Mouse (Mus musculus): ENCODE results near the gene Capn15. TPM values are rescaled to one million over a fixed set of nuclear protein-coding genes. Genes with fewer than 3 reads are reported as not detected.

The Capn15 gene
- polyA plus RNA-seq, 1 experiment from 2014 or later = 34.3 TPM

DNA sequence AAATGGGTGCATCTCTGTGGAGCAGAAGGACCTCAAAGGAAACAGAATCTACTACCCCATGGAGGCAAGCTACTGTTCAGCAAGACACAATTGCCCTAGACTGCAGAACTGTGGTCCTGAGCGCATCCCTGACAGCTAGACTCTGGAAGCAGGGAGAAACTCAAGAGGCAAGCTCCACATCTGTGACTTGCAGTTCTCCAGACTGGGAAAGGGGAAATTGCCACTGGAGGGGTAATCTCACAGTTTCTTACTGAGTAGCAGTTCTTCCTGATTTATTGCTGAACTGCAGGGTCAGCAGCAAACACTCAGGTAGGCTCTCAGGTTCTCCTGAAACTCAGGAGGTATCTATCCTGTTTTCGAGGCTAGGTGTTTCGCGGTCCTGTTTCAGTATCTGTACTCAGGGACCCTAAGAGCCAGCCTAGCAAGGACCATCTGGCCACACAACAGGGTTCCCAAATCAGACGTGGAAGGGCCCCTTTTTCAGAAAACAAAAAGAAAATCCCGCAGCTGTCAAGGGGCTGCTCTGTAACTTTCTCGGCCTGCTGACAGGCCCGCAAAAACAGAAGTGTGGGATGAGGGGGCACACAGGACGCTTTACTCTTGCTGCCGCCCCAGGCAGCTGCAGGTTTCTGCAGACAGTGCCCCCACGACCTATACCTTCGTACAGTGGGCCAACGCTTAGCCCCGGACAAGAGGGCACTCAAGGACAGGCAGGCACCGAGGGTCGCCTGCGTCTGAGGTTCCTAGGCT, 865 bp downstream of the Capn15 start:
- 14% methylated on average over 17 of the region's 17 CpGs for WGBS
- peak overlapping the region; percentile 92 for H3K4me3 ChIP-seq
- DNase-seq (ENCODE audit: low spot score) = no peak
- H3K4me1 ChIP-seq = peaks cover 48% of the 10 kb centered on the region
- no peaks in the 10 kb centered on the region for H3K27me3 ChIP-seq (replicated peaks; ENCODE audit: low read depth, poor library complexity, severe bottlenecking)
- H3K27ac ChIP-seq (replicated peaks) = peak overlapping the region; percentile 90
- peaks cover 34% of the 10 kb centered on the region for H3K36me3 ChIP-seq (replicated peaks)
- no peaks in the 10 kb centered on the region for H3K9me3 ChIP-seq

GRCm38 (mm10) chr17:25984066-25984465, 1.5 kb downstream of the Capn15 start:
- 91% methylated on average over 1 of the region's 1 CpGs for WGBS
- H3K27ac ChIP-seq (replicated peaks) = no peak overlapping the region

DNA sequence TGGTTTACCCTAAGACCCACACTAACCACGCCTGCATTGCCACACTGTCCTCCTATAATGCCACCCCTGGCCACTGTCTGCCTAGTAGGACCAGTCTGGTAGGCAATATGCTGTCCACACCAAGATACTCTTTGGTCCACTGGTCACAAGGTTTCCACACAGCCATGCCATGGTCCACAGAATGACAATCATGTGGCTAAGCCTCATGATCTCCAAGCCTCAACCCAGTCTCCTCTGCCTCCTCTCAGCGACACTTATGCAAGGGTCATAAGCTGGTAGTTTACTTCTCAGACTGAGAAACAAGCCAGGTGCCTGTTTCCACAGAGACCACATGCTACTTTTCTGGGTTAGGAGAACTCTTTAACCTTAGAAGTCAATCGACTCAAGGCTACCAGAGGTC, 2.7 kb downstream of the Capn15 start:
- H3K27ac ChIP-seq (replicated peaks) = no peak overlapping the region
- no peak for DNase-seq (ENCODE audit: low spot score)
- peaks cover 35% of the 10 kb centered on the region for H3K36me3 ChIP-seq (replicated peaks)
- H3K4me1 ChIP-seq = peaks cover 49% of the 10 kb centered on the region
- H3K9me3 ChIP-seq = no peaks in the 10 kb centered on the region
- WGBS = 91% methylated on average over 3 of the region's 3 CpGs
- H3K27me3 ChIP-seq (replicated peaks; ENCODE audit: low read depth, poor library complexity, severe bottlenecking) = no peaks in the 10 kb centered on the region
- no peak overlapping the region for H3K4me3 ChIP-seq

More at GRCm38 (mm10) chr17:25984066-25984465, 1.5 kb downstream of the Capn15 start:
- Histone ChIP-seq H3K27me3 (replicated peaks; ENCODE audit: low read depth, poor library complexity, severe bottlenecking) (no peaks in the 10 kb centered on the region), H3K36me3 (replicated peaks) (peaks cover 31% of the 10 kb centered on the region), H3K4me1 (peaks cover 49% of the 10 kb centered on the region), H3K9me3 (no peaks in the 10 kb centered on the region), H3K4me3 (peak overlapping the region; percentile 92)
- no peak for DNase-seq (ENCODE audit: low spot score)

DNA sequence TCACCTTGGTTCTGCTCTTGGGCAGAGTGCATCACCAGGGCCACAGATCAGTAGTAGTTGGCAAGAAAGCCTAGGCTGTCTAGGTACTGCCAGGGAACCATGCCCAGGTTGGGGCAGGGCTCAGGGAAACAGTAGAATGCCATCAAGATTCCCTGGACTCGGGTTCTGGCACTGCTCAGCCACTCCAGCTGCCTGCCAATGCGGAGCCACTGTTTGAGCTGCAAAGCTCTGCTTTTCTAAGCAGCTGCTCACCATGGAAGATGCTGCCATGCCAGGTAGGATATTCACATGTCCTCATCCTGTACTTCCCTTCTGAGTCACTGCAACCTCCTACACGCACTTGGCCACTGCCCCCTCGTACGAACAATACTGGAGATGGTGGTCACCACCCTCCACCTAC, 4.7 kb downstream of the Capn15 start:
- no peaks in the 10 kb centered on the region for H3K27me3 ChIP-seq (replicated peaks; ENCODE audit: low read depth, poor library complexity, severe bottlenecking)
- H3K4me3 ChIP-seq = no peak overlapping the region
- peaks cover 41% of the 10 kb centered on the region for H3K4me1 ChIP-seq
- H3K27ac ChIP-seq (replicated peaks) = no peak overlapping the region
- 90% methylated on average over 5 of the region's 5 CpGs for WGBS
- H3K9me3 ChIP-seq = no peaks in the 10 kb centered on the region
- DNase-seq (ENCODE audit: low spot score) = no peak
- H3K36me3 ChIP-seq (replicated peaks) = peaks cover 41% of the 10 kb centered on the region

DNA sequence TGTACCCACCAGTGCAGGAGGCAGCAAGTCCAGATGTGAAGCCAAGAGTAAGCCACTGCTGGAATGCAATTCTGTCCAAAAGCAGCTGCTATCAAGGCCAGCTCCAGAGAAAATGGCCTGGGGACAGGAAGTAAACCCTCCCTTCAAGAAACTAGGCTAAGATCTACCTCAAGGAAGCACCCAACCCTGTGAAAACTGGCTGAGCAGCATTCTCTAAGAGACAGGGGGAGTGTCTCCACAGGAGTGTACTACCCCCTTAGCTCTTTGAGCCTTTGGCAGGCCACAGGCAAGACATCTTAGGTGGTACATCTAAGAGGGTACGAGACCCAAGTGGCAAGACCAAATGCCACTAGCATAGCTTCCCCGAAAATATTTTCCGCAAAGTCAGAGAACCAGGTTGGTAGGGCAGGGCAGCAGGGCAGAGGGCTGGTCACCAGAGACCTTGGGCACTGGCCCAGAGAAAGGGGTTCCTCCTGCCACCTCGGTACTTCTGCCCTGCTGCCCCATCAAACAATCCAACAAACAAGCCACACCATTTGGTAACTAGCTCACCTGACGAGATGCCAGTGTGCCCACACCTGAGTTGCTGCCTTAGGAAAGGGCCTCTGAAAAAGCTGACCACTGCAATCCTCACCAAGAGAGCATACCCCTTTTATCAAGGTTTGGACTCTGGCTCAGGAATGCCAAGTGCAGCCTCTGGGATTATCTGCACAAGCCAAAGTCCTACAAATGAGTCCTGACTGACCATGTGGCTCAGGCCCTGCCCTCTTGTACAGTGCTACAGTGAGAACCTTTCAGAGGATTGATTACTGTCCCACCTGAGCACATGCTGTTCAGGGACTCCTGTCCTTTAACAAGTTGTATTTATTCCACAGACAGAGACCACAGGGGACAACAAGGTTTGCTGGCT, 5.5 kb downstream of the Capn15 start:
- 89% methylated on average over 5 of the region's 5 CpGs for WGBS
- Histone ChIP-seq H3K4me3 (no peak overlapping the region), H3K9me3 (no peaks in the 10 kb centered on the region), H3K4me1 (peaks cover 39% of the 10 kb centered on the region), H3K36me3 (replicated peaks) (peaks cover 44% of the 10 kb centered on the region), H3K27ac (replicated peaks) (no peak overlapping the region), H3K27me3 (replicated peaks; ENCODE audit: low read depth, poor library complexity, severe bottlenecking) (no peaks in the 10 kb centered on the region)
- no peak for DNase-seq (ENCODE audit: low spot score)

GRCm38 (mm10) chr17:25970954-25971707, 14.5 kb downstream of the Capn15 start:
- H3K27me3 ChIP-seq (replicated peaks; ENCODE audit: low read depth, poor library complexity, severe bottlenecking) = no peaks in the 10 kb centered on the region
- no peak overlapping the region for H3K4me3 ChIP-seq
- peaks cover 10% of the 10 kb centered on the region for H3K4me1 ChIP-seq
- no peak for DNase-seq (ENCODE audit: low spot score)
- no peaks in the 10 kb centered on the region for H3K9me3 ChIP-seq
- peaks cover 22% of the 10 kb centered on the region for H3K36me3 ChIP-seq (replicated peaks)
- no peak overlapping the region for H3K27ac ChIP-seq (replicated peaks)
- 87% methylated on average over 4 of the region's 4 CpGs for WGBS

DNA sequence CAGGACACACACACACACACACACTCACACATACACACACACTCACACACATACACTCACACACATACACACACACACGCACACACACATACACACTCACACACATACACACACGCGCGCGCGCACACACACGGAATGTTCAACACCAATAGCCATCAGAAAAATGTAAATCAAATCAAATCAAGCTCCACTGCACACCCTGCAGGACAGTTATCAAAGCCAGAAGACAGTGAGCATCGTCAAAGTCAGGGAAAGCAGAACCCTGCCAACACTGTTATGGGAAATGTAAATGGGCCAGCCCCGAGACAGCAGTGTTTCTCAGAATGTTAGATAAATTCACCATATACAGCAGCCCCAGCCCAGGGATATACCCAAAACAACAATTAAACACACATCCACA, 15.1 kb downstream of the Capn15 start:
- H3K27me3 ChIP-seq (replicated peaks; ENCODE audit: low read depth, poor library complexity, severe bottlenecking) = no peaks in the 10 kb centered on the region
- H3K27ac ChIP-seq (replicated peaks) = no peak overlapping the region
- H3K9me3 ChIP-seq = no peaks in the 10 kb centered on the region
- peaks cover 22% of the 10 kb centered on the region for H3K36me3 ChIP-seq (replicated peaks)
- WGBS = 97% methylated on average over 9 of the region's 9 CpGs
- DNase-seq (ENCODE audit: low spot score) = no peak
- H3K4me3 ChIP-seq = no peak overlapping the region
- peaks cover 10% of the 10 kb centered on the region for H3K4me1 ChIP-seq

DNA sequence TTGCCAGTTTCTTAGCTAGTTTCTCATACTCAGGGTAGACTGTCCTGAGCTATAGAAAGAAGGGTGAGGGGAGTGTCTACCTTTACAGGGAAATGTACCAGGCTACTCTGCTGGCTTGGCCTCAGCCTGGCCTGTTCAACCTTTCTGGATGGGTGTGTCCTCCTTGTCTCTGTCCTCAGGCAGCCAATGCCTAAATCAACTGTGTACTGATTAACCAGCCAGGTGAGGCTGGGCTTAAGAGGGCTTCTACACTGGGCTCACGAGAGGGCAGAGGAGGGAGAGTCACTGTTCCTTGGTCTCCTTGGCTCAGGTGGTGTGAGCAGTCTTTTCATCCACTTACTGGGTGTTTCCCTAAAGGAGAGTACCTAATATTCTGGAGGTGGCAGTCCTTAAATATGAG, 17.4 kb downstream of the Capn15 start:
- no peak overlapping the region for H3K27ac ChIP-seq (replicated peaks)
- no peak overlapping the region for H3K4me3 ChIP-seq
- H3K36me3 ChIP-seq (replicated peaks) = peaks cover 43% of the 10 kb centered on the region
- H3K9me3 ChIP-seq = no peaks in the 10 kb centered on the region
- H3K27me3 ChIP-seq (replicated peaks; ENCODE audit: low read depth, poor library complexity, severe bottlenecking) = no peaks in the 10 kb centered on the region
- DNase-seq (ENCODE audit: low spot score) = no peak
- WGBS = 77% methylated on average over 1 of the region's 1 CpGs
- peaks cover 3% of the 10 kb centered on the region for H3K4me1 ChIP-seq

GRCm38 (mm10) chr17:25967652-25968051, 17.9 kb downstream of the Capn15 start:
- WGBS = 81% methylated on average over 3 of the region's 3 CpGs
- no peak for DNase-seq (ENCODE audit: low spot score)
- Histone ChIP-seq H3K9me3 (no peaks in the 10 kb centered on the region), H3K4me3 (no peak overlapping the region), H3K27me3 (replicated peaks; ENCODE audit: low read depth, poor library complexity, severe bottlenecking) (no peaks in the 10 kb centered on the region), H3K4me1 (no peaks in the 10 kb centered on the region), H3K36me3 (replicated peaks) (peaks cover 43% of the 10 kb centered on the region), H3K27ac (replicated peaks) (no peak overlapping the region)

DNA sequence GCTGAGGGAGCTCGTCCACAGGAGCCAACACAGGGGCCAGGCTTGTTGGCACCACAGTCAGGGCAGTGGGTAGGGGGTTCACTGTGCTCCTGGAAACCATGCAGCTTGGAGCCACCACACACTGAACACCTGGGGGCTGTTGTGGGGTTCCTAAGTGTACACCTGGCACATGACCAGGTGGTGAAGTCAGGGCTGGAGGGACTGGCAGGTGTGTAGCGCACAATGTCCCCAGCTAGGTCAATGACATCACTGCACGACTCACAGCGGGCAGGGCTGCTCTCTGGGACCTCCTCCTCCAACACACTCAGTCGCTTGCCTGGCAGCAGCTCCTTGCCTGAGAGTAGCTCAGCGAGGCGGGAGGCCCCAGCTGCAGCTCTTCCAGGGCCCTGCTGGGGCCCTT, 21.3 kb downstream of the Capn15 start:
- 89% methylated on average over 7 of the region's 7 CpGs for WGBS

DNA sequence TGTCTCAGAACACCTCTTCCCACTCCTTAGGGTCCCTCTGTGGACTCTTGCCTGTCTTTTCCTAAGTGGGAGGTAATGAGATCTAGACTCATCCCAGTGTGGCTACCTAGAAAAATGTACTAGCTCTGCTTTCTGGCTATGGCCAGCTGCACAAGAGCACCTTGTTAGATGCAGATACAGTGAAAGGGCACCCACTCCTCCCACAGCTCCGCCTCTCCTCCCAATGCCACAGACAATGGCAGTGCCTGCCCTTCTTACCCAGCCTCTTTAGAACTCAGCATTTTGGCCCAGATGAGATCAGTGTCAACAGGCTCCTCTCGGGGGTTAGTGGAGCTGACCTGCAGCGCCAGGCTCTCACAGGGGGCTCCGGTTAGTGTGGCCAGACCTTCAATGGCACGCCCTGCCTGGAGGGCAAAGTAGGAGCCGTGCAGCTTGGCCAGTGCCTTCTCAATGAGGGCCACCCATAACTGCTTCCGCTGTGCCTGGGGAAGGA, 23.1 kb downstream of the Capn15 start:
- H3K4me1 ChIP-seq = peaks cover 4% of the 10 kb centered on the region
- no peak overlapping the region for H3K4me3 ChIP-seq
- H3K36me3 ChIP-seq (replicated peaks) = peaks cover 85% of the 10 kb centered on the region
- H3K9me3 ChIP-seq = no peaks in the 10 kb centered on the region
- 93% methylated on average over 7 of the region's 7 CpGs for WGBS
- no peak overlapping the region for H3K27ac ChIP-seq (replicated peaks)
- H3K27me3 ChIP-seq (replicated peaks; ENCODE audit: low read depth, poor library complexity, severe bottlenecking) = no peaks in the 10 kb centered on the region
- no peak for DNase-seq (ENCODE audit: low spot score)

More for the DNA sequence above, 21.3 kb downstream of the Capn15 start:
- Histone ChIP-seq H3K4me1 (no peaks in the 10 kb centered on the region), H3K4me3 (no peak overlapping the region), H3K36me3 (replicated peaks) (peaks cover 67% of the 10 kb centered on the region), H3K27me3 (replicated peaks; ENCODE audit: low read depth, poor library complexity, severe bottlenecking) (no peaks in the 10 kb centered on the region), H3K9me3 (no peaks in the 10 kb centered on the region), H3K27ac (replicated peaks) (no peak overlapping the region)
- no peak for DNase-seq (ENCODE audit: low spot score)

DNA sequence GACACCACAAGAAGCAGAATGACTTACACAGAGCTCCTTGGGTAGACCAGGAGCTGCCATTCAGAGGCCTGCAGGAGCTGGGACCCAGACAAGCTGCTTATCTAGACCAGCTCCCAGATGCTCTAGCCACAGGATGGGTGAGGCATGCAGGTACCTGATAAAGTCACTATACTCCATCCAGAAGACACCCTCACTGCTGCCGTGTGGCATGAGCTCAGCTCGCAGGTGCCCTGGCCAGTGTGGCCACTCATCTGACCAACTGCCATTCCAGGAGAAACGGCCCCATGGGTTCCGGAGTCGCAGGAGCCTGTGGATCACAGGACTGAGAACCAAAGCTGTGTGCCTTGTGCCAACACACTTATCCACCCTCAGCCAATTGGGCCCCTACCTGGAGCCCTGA, 24.0 kb downstream of the Capn15 start:
- peaks cover 13% of the 10 kb centered on the region for H3K4me1 ChIP-seq
- H3K9me3 ChIP-seq = no peaks in the 10 kb centered on the region
- H3K36me3 ChIP-seq (replicated peaks) = peaks cover 89% of the 10 kb centered on the region
- no peak overlapping the region for H3K27ac ChIP-seq (replicated peaks)
- H3K4me3 ChIP-seq = no peak overlapping the region
- H3K27me3 ChIP-seq (replicated peaks; ENCODE audit: low read depth, poor library complexity, severe bottlenecking) = no peaks in the 10 kb centered on the region
- DNase-seq (ENCODE audit: low spot score) = no peak
- 92% methylated on average over 5 of the region's 5 CpGs for WGBS
